Mouse (Mus musculus) thymus, postnatal 14 days (tissue): ENCODE measurements around the gene Pbld2.

Experiments used
- DNase-seq: peaks from one replicate; pipeline ENCODE4 v3.0.0; 2021

Pbld2 gene

GRCm38 (mm10) chr10:63064516-63064915 is 40.4 kb downstream of the Pbld2 start:
- DNase-seq: no peak

GRCm38 (mm10) chr10:63065561-63065960 is 41.4 kb downstream of the Pbld2 start:
- DNase-seq: no peak

GRCm38 (mm10) chr10:63065988-63066387 is 41.9 kb downstream of the Pbld2 start:
- peak; percentile 82 for DNase-seq

GRCm38 (mm10) chr10:63086304-63086703 is 62.2 kb downstream of the Pbld2 start:
- no peak for DNase-seq

GRCm38 (mm10) chr10:63089103-63089757 is 65.1 kb downstream of the Pbld2 start:
- DNase-seq: peak; percentile 18

- peak; percentile 8 for DNase-seq
These were observed 65.8 kb downstream of the Pbld2 start for GRCm38 (mm10) chr10:63089758-63090571.

GRCm38 (mm10) chr10:63091915-63092314 is 67.8 kb downstream of the Pbld2 start:
- DNase-seq: no peak

- DNase-seq: peak; percentile 24
These were observed 68.8 kb downstream of the Pbld2 start for GRCm38 (mm10) chr10:63092616-63093550.

- DNase-seq: no peak
These were observed 72.6 kb downstream of the Pbld2 start for GRCm38 (mm10) chr10:63096757-63097156.

GRCm38 (mm10) chr10:63098191-63098590 is 74.1 kb downstream of the Pbld2 start:
- no peak for DNase-seq

GRCm38 (mm10) chr10:63099521-63099920 is 75.4 kb downstream of the Pbld2 start, which contains the start of gene Atoh7:
Gene Atoh7 (plus strand): TSS chr10:63099651.
- DNase-seq: no peak

- peak; percentile 45 for DNase-seq
These were observed 75.9 kb downstream of the Pbld2 start for GRCm38 (mm10) chr10:63099941-63100562.

- no peak for DNase-seq
These were observed 76.5 kb downstream of the Pbld2 start for GRCm38 (mm10) chr10:63100657-63101056.
